ENCODE assay signal across 8 mouse cellular contexts in the genomic region with DNA sequence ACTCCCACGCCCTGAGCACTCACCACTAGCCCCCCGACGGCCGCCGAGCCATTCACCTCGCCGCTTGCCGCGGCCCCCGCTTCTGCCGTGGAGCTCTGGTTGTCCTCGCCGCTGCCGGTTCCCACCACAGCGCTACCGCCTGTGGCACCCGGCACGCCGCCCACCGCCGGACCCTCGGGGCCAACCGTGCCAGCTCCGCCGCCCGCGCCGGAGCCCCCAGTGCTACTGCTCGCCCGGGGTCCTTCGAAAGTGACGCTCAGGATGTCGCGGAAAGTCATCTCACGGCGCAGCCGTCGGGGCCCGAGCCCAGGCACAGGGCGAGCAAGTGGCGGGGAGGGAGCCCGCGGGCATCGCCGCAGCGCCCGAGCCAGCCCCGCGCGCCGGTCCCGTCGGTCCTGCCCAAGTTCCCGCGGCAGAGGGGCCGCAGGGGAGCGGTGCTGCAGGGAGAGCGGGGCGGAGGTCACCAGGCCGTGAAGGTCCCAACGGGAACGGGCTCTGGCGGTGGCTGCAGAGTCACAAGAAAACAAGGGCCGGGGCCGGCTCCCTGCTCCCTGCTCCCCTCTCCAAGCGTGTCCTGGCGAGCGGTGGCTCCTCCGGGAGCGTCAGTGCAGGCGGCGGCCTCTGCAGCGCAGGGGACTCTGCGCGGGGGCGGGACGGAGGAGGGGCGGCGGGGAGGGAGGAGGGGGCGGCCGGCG. TPM values are rescaled to one million over a fixed set of nuclear protein-coding genes. Genes with fewer than 3 reads are reported as not detected.
DNase-seq lines count a peak whose midpoint lies in the region; ATAC-seq and TF ChIP-seq lines count a peak whose summit lies in the region.

Adra1d (minus strand) TSS at position 393 of the 695 bp plus-strand sequence.

- TF ChIP-seq POLR2A in heart, adult 2 months (IDR thresholded peaks at IDR 0.05; ENCODE audit: insufficient read depth, low read depth, low read length): no peak

- peaks cover 4% of the 10 kb centered on the region; the same call in 1 of the 2 replicates for H3K4me1 ChIP-seq in heart, adult 2 months (ENCODE audit: control insufficient read depth, insufficient read depth, low read length)
- H3K4me1 ChIP-seq in forebrain, embryonic 13.5 days: peaks cover 21% of the 10 kb centered on the region
- peaks cover 12% of the 10 kb centered on the region for H3K4me1 ChIP-seq in intestine, embryonic 16.5 days (ENCODE audit: control insufficient read depth, insufficient read depth, low read length)
- no peaks in the 10 kb centered on the region; the same call in 1 of the 2 replicates for H3K4me1 ChIP-seq in liver, embryonic 11.5 days (replicated peaks; ENCODE audit: control insufficient read depth, insufficient read depth, low read length)
- peaks cover 12% of the 10 kb centered on the region for H3K4me1 ChIP-seq in stomach, embryonic 16.5 days (ENCODE audit: control insufficient read depth, insufficient read depth, low read length)

- ATAC-seq in forebrain, embryonic 13.5 days: peak; percentile 66
- ATAC-seq in intestine, embryonic 16.5 days: peak; percentile 62; the same call in 1 of the 2 replicates
- ATAC-seq in liver, embryonic 11.5 days (replicated peaks; ENCODE audit: low FRiP score): no peak; the same call in 1 of the 2 replicates
- ATAC-seq in stomach, embryonic 16.5 days (ENCODE audit: insufficient read depth, low FRiP score): peak; percentile 51; the same call in 1 of the 2 replicates
- ATAC-seq in megakaryocyte progenitor cell, adult 5-6 weeks (replicated peaks; ENCODE audit: poor library complexity): no peak

- H3K9ac ChIP-seq in heart, adult 2 months (ENCODE audit: low read depth, low read length): peak within 1 kb of the TSS; percentile 70
- peak within 1 kb of the TSS; percentile 54 for H3K9ac ChIP-seq in forebrain, embryonic 13.5 days
- peak within 1 kb of the TSS; percentile 54 for H3K9ac ChIP-seq in intestine, embryonic 16.5 days (ENCODE audit: low read depth, low read length)
- no peak within 1 kb of the TSS for H3K9ac ChIP-seq in liver, embryonic 11.5 days (ENCODE audit: low read depth, low read length)
- peak within 1 kb of the TSS; percentile 65 for H3K9ac ChIP-seq in stomach, embryonic 16.5 days (ENCODE audit: low read length)

- WGBS in heart, adult 2 months: 2% methylated on average over 65 of the region's 82 CpGs
- under 1% methylated on average over 70 of the region's 82 CpGs for WGBS in forebrain, embryonic 13.5 days
- under 1% methylated on average over 67 of the region's 82 CpGs for WGBS in intestine, embryonic 16.5 days
- 3% methylated on average over 76 of the region's 82 CpGs for WGBS in liver, embryonic 11.5 days
- under 1% methylated on average over 66 of the region's 82 CpGs for whole genome bisulfite sequencing in stomach, embryonic 16.5 days

- peak within 1 kb of the TSS; percentile 80 for H3K4me2 ChIP-seq in forebrain, embryonic 13.5 days
- peak within 1 kb of the TSS; percentile 90 for H3K4me2 ChIP-seq in intestine, embryonic 16.5 days (ENCODE audit: low read depth, low read length)
- H3K4me2 ChIP-seq in liver, embryonic 11.5 days: peak within 1 kb of the TSS; percentile 65
- peak within 1 kb of the TSS; percentile 75 for H3K4me2 ChIP-seq in stomach, embryonic 16.5 days (ENCODE audit: low read depth, low read length)

- peak within 1 kb of the TSS; percentile 57 for H3K4me3 ChIP-seq in heart, adult 2 months
- peak within 1 kb of the TSS; percentile 45 for H3K4me3 ChIP-seq in forebrain, embryonic 13.5 days
- peak within 1 kb of the TSS; percentile 54 for H3K4me3 ChIP-seq in intestine, embryonic 16.5 days (ENCODE audit: low read length)
- H3K4me3 ChIP-seq in liver, embryonic 11.5 days (ENCODE audit: low read depth, low read length): peak within 1 kb of the TSS; percentile 46
- H3K4me3 ChIP-seq in stomach, embryonic 16.5 days (replicated peaks; ENCODE audit: low read length): peak within 1 kb of the TSS; percentile 53

- H3K9me3 ChIP-seq in forebrain, embryonic 13.5 days (replicated peaks): no peaks in the 10 kb centered on the region
- H3K9me3 ChIP-seq in intestine, embryonic 16.5 days (ENCODE audit: control insufficient read depth, low read length): no peaks in the 10 kb centered on the region
- no peaks in the 10 kb centered on the region for H3K9me3 ChIP-seq in liver, embryonic 11.5 days (ENCODE audit: control insufficient read depth, low read length)
- no peaks in the 10 kb centered on the region for H3K9me3 ChIP-seq in stomach, embryonic 16.5 days (replicated peaks; ENCODE audit: control insufficient read depth, low read length)

- H3K36me3 ChIP-seq in heart, adult 2 months (ENCODE audit: control insufficient read depth, insufficient read depth, low read length): no peaks in the 10 kb centered on the region
- no peaks in the 10 kb centered on the region for H3K36me3 ChIP-seq in forebrain, embryonic 13.5 days (ENCODE audit: poor library complexity, severe bottlenecking)
- no peaks in the 10 kb centered on the region for H3K36me3 ChIP-seq in intestine, embryonic 16.5 days (ENCODE audit: control insufficient read depth, insufficient read depth, low read length)
- no peaks in the 10 kb centered on the region for H3K36me3 ChIP-seq in liver, embryonic 11.5 days (ENCODE audit: control insufficient read depth, insufficient read depth, low read length)
- H3K36me3 ChIP-seq in stomach, embryonic 16.5 days (ENCODE audit: control insufficient read depth, insufficient read depth, low read length): no peaks in the 10 kb centered on the region

- H3K27ac ChIP-seq in heart, adult 2 months: peak within 1 kb of the TSS; percentile 49
- H3K27ac ChIP-seq in forebrain, embryonic 13.5 days: no peak within 1 kb of the TSS
- no peak within 1 kb of the TSS for H3K27ac ChIP-seq in intestine, embryonic 16.5 days (ENCODE audit: low read length)
- no peak within 1 kb of the TSS for H3K27ac ChIP-seq in liver, embryonic 11.5 days (ENCODE audit: low read depth, low read length)
- H3K27ac ChIP-seq in stomach, embryonic 16.5 days (ENCODE audit: low read length): no peak within 1 kb of the TSS

- H3K79me2 ChIP-seq in heart, adult 2 months (replicated peaks; ENCODE audit: control insufficient read depth, insufficient read depth, low read length): no peaks in the 10 kb centered on the region

- intact Hi-C loops in heart, adult 2 months (cut with DNase I): loop anchor here (1.0 to 2.0 kb wide), 3 partner anchors 17 to 251 kb away; no protein-coding TSS in a partner anchor
- intact Hi-C loops in heart, postnatal 25 days (cut with DNase I): loop anchor here (1.0 to 5.0 kb wide), 3 partner anchors 209 to 390 kb away; partner anchors contain the start of gene Prnd

- TF ChIP-seq CTCF in heart, adult 2 months (IDR thresholded peaks at IDR 0.05): no peak

- 0 out of 2 replicates have a peak, but pooled peaks cover 3% of the 10 kb centered on the region for H3K27me3 ChIP-seq in heart, adult 2 months (ENCODE audit: control insufficient read depth, insufficient read depth, low read length)
- H3K27me3 ChIP-seq in forebrain, embryonic 13.5 days: peaks cover 84% of the 10 kb centered on the region
- peaks cover 57% of the 10 kb centered on the region for H3K27me3 ChIP-seq in intestine, embryonic 16.5 days (replicated peaks; ENCODE audit: control insufficient read depth, insufficient read depth, low read length)
- H3K27me3 ChIP-seq in liver, embryonic 11.5 days (replicated peaks; ENCODE audit: control insufficient read depth, insufficient read depth, low read length): peaks cover 59% of the 10 kb centered on the region
- peaks cover 65% of the 10 kb centered on the region for H3K27me3 ChIP-seq in stomach, embryonic 16.5 days (ENCODE audit: control insufficient read depth, insufficient read depth, low read length)

- peak; percentile 54 to 56 for DNase-seq in heart, adult 2 months
- DNase-seq in heart, postnatal 25 days (ENCODE audit: low spot score): no peak
- DNase-seq in R1 (ENCODE audit: low read depth, low spot score): peak; percentile 62
- no peak for DNase-seq in liver, embryonic 11.5 days (ENCODE audit: low spot score)

- no peak for TF ChIP-seq EP300 in heart, adult 2 months (IDR thresholded peaks at IDR 0.05; ENCODE audit: insufficient read depth, low read depth, low read length)

RNA-seq across cellular contexts. Expression of gene Adra1d, which starts in this region (rescaled TPM):
- total RNA-seq in heart, adult 2 months (2021): 1 to 10 TPM; 4.9 to 6.3 TPM
- 5.4 and 6.6 TPM in 2 replicates for polyA plus RNA-seq in heart, adult 2 months (2012; rRNA removed)
- total RNA-seq in heart, postnatal 25 days (2021): 1 to 10 TPM; 4.2 to 5.2 TPM
- polyA plus RNA-seq in forebrain, embryonic 13.5 days (2015; fragmentation: Nextera tagmentation; extraction: Ambion mirVana): not detected in 2 replicates
- 0.21 and 0.28 TPM in 2 replicates for polyA plus RNA-seq in intestine, embryonic 16.5 days (2015; fragmentation: Nextera tagmentation; extraction: Ambion mirVana)
- 1.1 and 1.5 TPM in 2 replicates for polyA plus RNA-seq in liver, embryonic 11.5 days (2014; fragmentation: Nextera tagmentation; extraction: Ambion mirVana)
- 0.22 and 0.42 TPM in 2 replicates for polyA plus RNA-seq in stomach, embryonic 16.5 days (2015; fragmentation: Nextera tagmentation; extraction: Ambion mirVana)
- not detected in 2 replicates for total RNA-seq in megakaryocyte progenitor cell, adult 5-6 weeks (2015)
- not detected in 2 replicates for total RNA-seq in megakaryocyte progenitor cell, adult 5-6 weeks (2017)

Comparison
In these comparisons a context has a peak if more than half of its experiments do, and no peak if none do; other contexts are left out.
1. RNA of gene Adra1d (total RNA-seq): 4.9 to 6.3 TPM in heart, adult 2 months and 4.2 to 5.2 TPM in heart, postnatal 25 days; not detected in megakaryocyte progenitor cell, adult 5-6 weeks; every median in the first group is over 4 times any median in the second.
2. DNase-seq: peak in heart, adult 2 months (2 of 2) and R1 (single experiment); none in heart, postnatal 25 days (single experiment) and liver, embryonic 11.5 days (single experiment).
3. Peak in ATAC-seq, H3K4me3 ChIP-seq, H3K9ac ChIP-seq and H3K4me2 ChIP-seq in forebrain, embryonic 13.5 days; RNA of the gene not detected or under 1 TPM.
4. Peak in ATAC-seq, H3K4me3 ChIP-seq, H3K9ac ChIP-seq and H3K4me2 ChIP-seq in intestine, embryonic 16.5 days; RNA of the gene not detected or under 1 TPM.
5. Peak in ATAC-seq, H3K4me3 ChIP-seq, H3K9ac ChIP-seq and H3K4me2 ChIP-seq in stomach, embryonic 16.5 days; RNA of the gene not detected or under 1 TPM.
6. Peak in every context shown above with its lines, with median percentiles within 50 percentile points of each other: H3K4me3 ChIP-seq and H3K4me2 ChIP-seq.